Mouse (Mus musculus) lung, embryonic 16.5 days (tissue): ENCODE data around the gene Cdc14a. TPM values are rescaled to one million over a fixed set of nuclear protein-coding genes. Genes with fewer than 3 reads are reported as not detected.

Source experiments
- ATAC-seq: fragments of 200-750 bp; cut with Nextera tagmentation; 2 replicates; pipeline ENCODE4 v1.8.0; 2017; ENCODE audit warnings: low read depth, mild to moderate bottlenecking, moderate library complexity
- H3K27ac ChIP-seq: fragments of 300-500 bp; sonication (generic); 2 replicates; pipeline ENCODE4 v1.5.1; 2014; ENCODE audit warnings: mild to moderate bottlenecking, control low read depth, low read length
- H3K27me3 ChIP-seq: fragments of 300-500 bp; sonication (generic); 2 replicates; pipeline ENCODE4 v1.6.1; 2014; ENCODE audit warnings: low read depth, low read length, mixed read lengths; ENCODE audit not compliant: control insufficient read depth, insufficient read depth
- H3K36me3 ChIP-seq: fragments of 300-500 bp; sonication (generic); 2 replicates; pipeline ENCODE4 v1.6.1; 2014; ENCODE audit warnings: low read length; ENCODE audit not compliant: control insufficient read depth, insufficient read depth
- H3K4me1 ChIP-seq: fragments of 300-500 bp; sonication (generic); replicated peaks from 2 replicates; pipeline ENCODE4 v1.6.1; 2014; ENCODE audit warnings: low read length, mixed read lengths; ENCODE audit not compliant: control insufficient read depth, insufficient read depth
- H3K4me2 ChIP-seq: fragments of 300-500 bp; sonication (generic); 2 replicates; pipeline ENCODE4 v1.6.1; 2014; ENCODE audit warnings: low read depth, low read length, control low read depth
- H3K4me3 ChIP-seq: fragments of 300-500 bp; sonication (generic); 2 replicates; pipeline ENCODE4 v1.5.1; 2014; ENCODE audit warnings: mild to moderate bottlenecking, low read length, control low read depth
- H3K9ac ChIP-seq: fragments of 300-500 bp; sonication (generic); 2 replicates; pipeline ENCODE4 v1.6.1; 2014; ENCODE audit warnings: low read length, control low read depth
- H3K9me3 ChIP-seq: fragments of 300-500 bp; sonication (generic); 2 replicates; pipeline ENCODE4 v1.6.1; 2016; ENCODE audit warnings: low read length; ENCODE audit not compliant: control insufficient read depth
- WGBS: fragments of 180-500 bp; shearing (Covaris S2); extraction: QIAGEN DNeasy Blood & Tissue Kit; methylation state at CpG from one replicate; pipeline ENCODE4 v1.1.7; 2014; 5-methylcytosine and 5-hydroxymethylcytosine counted together
- polyA plus RNA-seq: library from polyadenylated mRNA; unstranded; fragments of >200 nt; fragmentation: Nextera tagmentation; extraction: Ambion mirVana; gene quantifications from 2 replicates; pipeline ENCODE4 v1.2.1, GENCODE M21; 2015

Gene Cdc14a
- polyA plus RNA-seq, 1 experiment from 2014 or later = 6.8 TPM

DNA sequence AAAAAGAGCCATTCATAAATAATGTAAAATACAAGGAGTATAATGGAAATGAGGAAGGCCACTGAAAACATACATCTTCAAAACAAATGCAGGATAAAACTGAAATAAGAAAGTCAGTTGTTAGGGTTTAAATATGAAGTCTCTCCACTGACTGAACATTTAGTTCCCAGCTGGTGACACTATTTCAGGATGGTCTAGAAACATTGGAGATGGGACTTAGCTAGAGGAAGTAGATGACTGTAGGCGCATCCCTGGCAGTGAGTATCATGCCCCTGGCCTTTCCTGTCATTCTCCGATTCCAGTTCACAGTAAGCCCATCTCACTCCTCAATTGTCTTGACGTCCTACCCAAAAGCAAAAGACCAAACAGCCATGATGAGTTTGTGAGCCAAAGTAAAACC is 190.3 kb downstream of the Cdc14a start:
- no peak for ATAC-seq
- WGBS = 86% methylated on average over 3 of the region's 3 CpGs
- H3K27ac ChIP-seq = no peak overlapping the region
- H3K9ac ChIP-seq = no peak overlapping the region
- H3K4me2 ChIP-seq = no peak overlapping the region
- no peaks in the 10 kb centered on the region for H3K4me1 ChIP-seq
- H3K4me3 ChIP-seq = no peak overlapping the region
- H3K36me3 ChIP-seq = no peaks in the 10 kb centered on the region
- H3K9me3 ChIP-seq = no peaks in the 10 kb centered on the region
- no peaks in the 10 kb centered on the region for H3K27me3 ChIP-seq

DNA sequence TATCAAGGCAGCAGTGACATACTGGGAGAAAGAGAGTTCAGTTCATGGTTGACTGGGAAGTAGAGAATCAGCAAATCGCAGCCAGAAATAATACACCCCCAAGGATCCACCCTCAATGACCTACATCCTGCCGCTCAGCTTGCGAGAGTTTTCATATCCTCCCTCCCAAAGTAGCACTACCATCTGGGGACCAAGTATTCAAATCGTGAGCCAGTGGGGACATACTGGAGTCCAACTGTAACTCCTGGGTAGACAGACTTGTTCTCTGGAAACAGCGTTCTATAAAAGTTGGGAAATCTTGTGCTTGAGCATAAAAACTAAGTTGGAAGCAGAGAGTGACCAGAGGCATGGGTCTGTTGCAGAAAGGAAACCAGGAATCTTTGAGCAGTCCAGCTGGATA is 191.1 kb downstream of the Cdc14a start:
- no peak for ATAC-seq

DNA sequence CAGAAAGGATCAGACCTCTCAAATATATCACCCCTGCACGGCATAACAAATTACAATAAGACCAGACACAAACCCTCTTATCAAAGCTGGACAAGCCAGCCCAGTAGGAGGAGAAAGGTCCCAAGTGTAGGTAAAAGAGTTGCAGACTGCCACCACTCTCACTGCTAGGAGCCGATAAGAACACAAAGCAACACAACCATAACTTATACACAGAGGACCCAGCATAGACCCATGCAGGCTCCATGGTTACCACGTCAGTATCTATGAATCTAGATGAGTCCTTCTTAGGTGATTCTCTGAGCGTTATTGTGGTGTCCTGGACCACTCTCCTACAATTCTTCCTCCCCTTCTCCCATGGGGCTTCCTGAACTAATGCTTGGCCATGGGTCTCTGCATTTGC is 194.5 kb downstream of the Cdc14a start:
- H3K4me1 ChIP-seq = no peaks in the 10 kb centered on the region
- no peak overlapping the region for H3K4me3 ChIP-seq
- H3K4me2 ChIP-seq = no peak overlapping the region
- no peak overlapping the region for H3K27ac ChIP-seq
- ATAC-seq = 0 out of 2 replicates have a peak, but pooled peaks have one; percentile 26
- 72% methylated on average over 4 of the region's 4 CpGs for WGBS
- no peaks in the 10 kb centered on the region for H3K9me3 ChIP-seq
- no peaks in the 10 kb centered on the region for H3K27me3 ChIP-seq
- no peaks in the 10 kb centered on the region for H3K36me3 ChIP-seq
- no peak overlapping the region for H3K9ac ChIP-seq

More for the DNA sequence above, 191.1 kb downstream of the Cdc14a start:
- Histone ChIP-seq H3K9me3 (no peaks in the 10 kb centered on the region), H3K4me2 (no peak overlapping the region), H3K27ac (no peak overlapping the region), H3K4me1 (no peaks in the 10 kb centered on the region), H3K4me3 (no peak overlapping the region), H3K27me3 (no peaks in the 10 kb centered on the region), H3K36me3 (no peaks in the 10 kb centered on the region), H3K9ac (no peak overlapping the region)
- 78% methylated on average over 5 of the region's 5 CpGs for WGBS

DNA sequence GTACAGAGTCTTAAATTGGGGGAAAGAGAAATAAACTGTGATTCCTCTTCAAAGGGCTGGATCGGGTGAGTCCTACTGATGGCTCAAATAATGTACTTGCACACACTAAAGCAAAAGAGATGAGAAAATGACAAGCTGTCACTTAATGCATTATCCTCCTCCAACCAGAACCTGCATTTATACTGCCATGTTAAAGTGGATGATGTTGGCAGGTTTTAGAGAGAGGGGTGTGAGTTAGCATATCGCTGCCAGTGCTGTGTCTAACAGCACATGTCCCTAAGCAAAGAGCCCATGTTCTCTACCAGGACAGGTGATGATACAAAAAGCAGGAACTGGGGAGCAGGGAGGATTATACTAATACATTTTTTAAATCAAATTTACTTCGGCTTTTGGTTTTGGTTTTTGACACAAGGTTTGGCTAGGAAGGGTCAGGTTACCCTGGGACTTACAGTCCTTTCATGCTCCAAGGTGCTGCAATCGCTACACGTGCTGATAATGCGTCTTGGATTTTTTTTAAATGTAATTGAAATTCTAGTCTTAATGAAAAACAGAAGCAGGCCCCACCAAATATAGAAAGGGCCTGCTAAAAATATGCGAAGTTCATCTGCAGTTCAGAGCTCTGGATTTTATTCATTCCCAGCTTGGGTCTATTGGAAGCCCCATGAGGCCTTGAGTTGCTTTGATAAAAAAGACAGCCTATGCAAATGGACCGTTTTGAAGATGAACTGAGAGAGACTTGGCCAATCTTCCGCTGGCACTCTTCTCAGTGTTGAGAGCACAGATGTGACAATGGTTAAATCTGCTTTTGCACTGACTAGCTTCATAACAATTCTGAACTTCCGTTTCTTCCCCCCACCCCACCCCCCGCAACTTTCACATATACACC is 195.2 kb downstream of the Cdc14a start:
- Histone ChIP-seq H3K4me3 (no peak overlapping the region), H3K4me2 (no peak overlapping the region), H3K9me3 (no peaks in the 10 kb centered on the region), H3K9ac (no peak overlapping the region), H3K27ac (no peak overlapping the region), H3K4me1 (no peaks in the 10 kb centered on the region), H3K36me3 (no peaks in the 10 kb centered on the region), H3K27me3 (no peaks in the 10 kb centered on the region; the same call in 1 of the 2 replicates)
- 60% methylated on average over 11 of the region's 11 CpGs for WGBS
- ATAC-seq = 0 out of 2 replicates have a peak, but pooled peaks have one; percentile 10

DNA sequence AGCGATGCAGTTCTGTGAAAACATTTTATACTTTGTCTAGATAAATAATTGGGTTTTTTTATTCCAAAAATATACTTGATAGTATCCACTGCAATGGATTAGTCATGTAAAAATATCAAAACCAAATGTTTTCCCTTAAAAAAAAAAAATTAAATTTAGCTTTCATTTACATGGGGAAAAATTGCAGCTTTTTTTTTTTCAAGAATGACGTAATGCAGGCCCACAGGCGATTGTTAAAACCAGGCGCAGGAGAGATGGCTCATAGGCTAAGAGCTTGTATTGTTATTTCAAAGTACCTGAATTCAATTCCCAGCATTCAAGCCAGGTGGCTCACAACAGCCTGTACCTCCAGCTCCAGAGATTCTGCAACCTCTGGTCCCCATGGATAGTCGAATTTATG is 196.4 kb downstream of the Cdc14a start:
- ATAC-seq = no peak
- peaks cover 2% of the 10 kb centered on the region; the same call in 1 of the 2 replicates for H3K4me1 ChIP-seq
- 74% methylated on average over 5 of the region's 5 CpGs for WGBS
- H3K27me3 ChIP-seq = no peaks in the 10 kb centered on the region; the same call in 1 of the 2 replicates
- no peak overlapping the region for H3K27ac ChIP-seq
- no peaks in the 10 kb centered on the region for H3K9me3 ChIP-seq
- no peak overlapping the region for H3K9ac ChIP-seq
- H3K36me3 ChIP-seq = no peaks in the 10 kb centered on the region
- H3K4me3 ChIP-seq = no peak overlapping the region
- no peak overlapping the region for H3K4me2 ChIP-seq

DNA sequence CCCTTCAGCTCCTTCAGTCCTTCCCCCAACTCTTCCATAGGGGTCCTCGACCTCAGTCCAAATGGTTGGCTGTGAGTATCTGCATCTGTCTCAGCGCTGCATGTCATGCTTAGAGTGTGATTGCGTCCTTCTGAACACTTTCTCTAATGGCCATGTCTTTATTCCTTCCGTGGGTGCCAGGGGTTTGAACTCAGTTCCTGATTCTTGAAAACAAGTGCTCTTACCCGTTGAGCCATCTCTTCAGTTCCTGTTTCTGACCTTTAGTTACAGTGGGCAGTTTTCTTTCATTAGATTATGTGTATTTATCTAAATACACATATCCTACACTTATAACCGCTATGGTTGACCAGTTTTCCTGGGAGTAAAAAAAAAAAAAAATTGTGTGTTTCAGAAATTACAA is 196.9 kb downstream of the Cdc14a start:
- H3K4me3 ChIP-seq = no peak overlapping the region
- peaks cover 3% of the 10 kb centered on the region; the same call in 1 of the 2 replicates for H3K4me1 ChIP-seq
- WGBS = 84% methylated on average over 6 of the region's 6 CpGs
- no peaks in the 10 kb centered on the region for H3K36me3 ChIP-seq
- H3K4me2 ChIP-seq = no peak overlapping the region
- H3K27ac ChIP-seq = no peak overlapping the region
- no peak overlapping the region for H3K9ac ChIP-seq
- H3K9me3 ChIP-seq = no peaks in the 10 kb centered on the region
- no peak for ATAC-seq
- no peaks in the 10 kb centered on the region; the same call in 1 of the 2 replicates for H3K27me3 ChIP-seq

Other genes starting within 250 kb of the Cdc14a start
- 0.47 and 0.57 TPM in 2 replicates for gene Gpr88, start 170.5 kb downstream of the Cdc14a start, polyA plus RNA-seq
- gene Rtca, start 84.2 kb upstream of the Cdc14a start, polyA plus RNA-seq = 54.2 and 57.5 TPM in 2 replicates
- 15.9 and 21.0 TPM in 2 replicates for gene Dbt, start 89.0 kb upstream of the Cdc14a start, polyA plus RNA-seq
- 0.67 and 0.93 TPM in 2 replicates for gene Lrrc39, start 138.9 kb upstream of the Cdc14a start, polyA plus RNA-seq
- gene Sass6, start 170.9 kb upstream of the Cdc14a start, polyA plus RNA-seq = 22.3 and 29.2 TPM in 2 replicates
- gene Trmt13, start 190.6 kb upstream of the Cdc14a start, polyA plus RNA-seq = 24.6 and 28.1 TPM in 2 replicates
- gene Mfsd14a, start 238.6 kb upstream of the Cdc14a start, polyA plus RNA-seq = 83.8 and 84.4 TPM in 2 replicates